Mouse (Mus musculus): Measurements from ENCODE around the gene Calu. TPM values are rescaled to one million over a fixed set of nuclear protein-coding genes. Genes with fewer than 3 reads are reported as not detected.

Calu gene
- total and polyA plus RNA-seq, 3 experiments, result 107 to 161 (median 112) TPM

DNA sequence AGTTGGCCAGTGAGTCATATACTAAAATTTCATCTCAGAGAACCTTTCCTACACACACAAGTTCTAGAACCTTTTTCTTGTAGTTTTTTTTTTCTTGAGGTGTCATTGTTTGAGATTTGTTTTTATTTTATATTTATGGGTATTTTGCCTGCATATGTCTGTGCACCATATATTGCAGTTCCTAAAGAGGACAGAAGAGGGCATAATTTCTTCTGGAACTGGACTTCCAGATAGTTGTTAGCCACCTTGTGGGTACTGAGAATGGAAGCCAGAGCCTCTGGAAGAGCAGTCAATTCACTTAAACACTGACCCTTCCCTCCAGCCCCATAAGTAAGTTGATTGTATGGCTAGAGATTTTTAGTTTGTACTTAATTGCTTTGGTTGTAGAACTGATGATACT, 3.7 kb downstream of the Calu start:
- no peak overlapping the region for H3K27ac ChIP-seq (ENCODE audit: insufficient read depth, low read depth)
- peaks cover 3 to 18% of the 10 kb centered on the region in 2 experiments for H3K36me3 ChIP-seq (replicated peaks in 1 of 2; ENCODE audit: control insufficient read depth in 1 of 2, insufficient read depth in 1 of 2, low read length in 1 of 2)
- TF ChIP-seq CTCF (conservative IDR thresholded peaks at IDR 0.05 in 1 of 2, IDR thresholded peaks at IDR 0.05 in 1 of 2; ENCODE audit: low read depth in 2 of 2, low read length in 2 of 2) (peak; percentile 32 to 46; a peak in 2 of 4 replicates), MAFK (IDR thresholded peaks at IDR 0.05; ENCODE audit: insufficient replicate concordance, low read length) (no peak), MEF2A (IDR thresholded peaks at IDR 0.05; ENCODE audit: borderline replicate concordance, low read depth, low read length) (no peak), SMC3 (IDR thresholded peaks at IDR 0.05; ENCODE audit: low read depth, low read length) (peak; percentile 15; the same call in 1 of the 2 replicates)
- peak; percentile 38 for DNase-seq (ENCODE audit: extremely low read depth)
- in situ Hi-C loops (cut with MboI; ENCODE audit: low pct_ligation_motif_present, low pct_unique_long_range_greater_than_20kb, low sequenced_read_pairs), result no loop called here
- dilution Hi-C loops (cut with MboI; ENCODE audit: extremely low pct_ligation_motif_present, extremely low pct_unique_long_range_greater_than_20kb, low sequenced_read_pairs), result no loop called here
- H3K79me2 ChIP-seq (replicated peaks; ENCODE audit: control insufficient read depth, extremely low read depth, insufficient read depth, poor library complexity, severe bottlenecking), result peaks cover 59% of the 10 kb centered on the region
- no peak overlapping the region for H3K4me3 ChIP-seq (replicated peaks in 1 of 3; ENCODE audit: low read depth in 2 of 3, low read length in 2 of 3, poor library complexity in 1 of 3)
- H3K9ac ChIP-seq (ENCODE audit: insufficient read depth, low read depth), result no peak overlapping the region
- H3K9me3 ChIP-seq (replicated peaks; ENCODE audit: low read length), result no peaks in the 10 kb centered on the region
- H3K4me2 ChIP-seq (ENCODE audit: insufficient read depth, low read depth, poor library complexity, severe bottlenecking), result no peak overlapping the region
- H3K4me1 ChIP-seq (ENCODE audit: control insufficient read depth in 1 of 2, insufficient read depth in 2 of 2), result peaks cover 2 to 19% of the 10 kb centered on the region in 2 experiments; a peak in 2 of 4 replicates
- peaks cover 2% of the 10 kb centered on the region for H3K27me3 ChIP-seq (replicated peaks)

DNA sequence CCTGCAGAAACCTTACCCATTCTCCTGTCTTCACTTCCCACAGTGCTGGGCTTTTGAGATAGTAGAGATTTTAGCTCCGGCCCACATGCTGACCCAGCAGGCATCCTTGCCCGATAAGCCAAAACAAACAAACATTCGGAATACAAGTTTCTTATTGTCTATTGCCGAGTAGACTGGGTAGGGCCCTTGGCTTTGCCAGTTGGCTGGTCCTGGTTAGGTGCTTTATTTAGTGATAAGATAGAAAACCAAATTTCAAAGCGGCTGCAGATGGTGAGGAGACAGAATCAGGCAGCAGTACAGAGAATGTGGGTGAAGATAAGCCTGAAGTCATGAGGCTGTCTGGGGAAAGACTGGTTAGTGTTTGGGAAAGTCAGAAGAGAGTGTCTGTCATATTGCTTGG, 4.9 kb downstream of the Calu start:
- Histone ChIP-seq H3K9ac (ENCODE audit: insufficient read depth, low read depth) (no peak overlapping the region), H3K9me3 (replicated peaks; ENCODE audit: low read length) (no peaks in the 10 kb centered on the region), H3K27me3 (replicated peaks) (no peaks in the 10 kb centered on the region), H3K36me3 (replicated peaks in 1 of 2; ENCODE audit: control insufficient read depth in 1 of 2, insufficient read depth in 1 of 2, low read length in 1 of 2) (peaks cover 8 to 29% of the 10 kb centered on the region in 2 experiments), H3K4me3 (replicated peaks in 1 of 3; ENCODE audit: low read depth in 2 of 3, low read length in 2 of 3, poor library complexity in 1 of 3) (no peak overlapping the region), H3K27ac (ENCODE audit: insufficient read depth, low read depth) (no peak overlapping the region), H3K79me2 (replicated peaks; ENCODE audit: control insufficient read depth, extremely low read depth, insufficient read depth, poor library complexity, severe bottlenecking) (peaks cover 61% of the 10 kb centered on the region), H3K4me2 (ENCODE audit: insufficient read depth, low read depth, poor library complexity, severe bottlenecking) (no peak overlapping the region), H3K4me1 (ENCODE audit: control insufficient read depth in 1 of 2, insufficient read depth in 2 of 2) (peaks cover 2 to 14% of the 10 kb centered on the region in 2 experiments; a peak in 2 of 4 replicates)
- TF ChIP-seq BHLHE40 (IDR thresholded peaks at IDR 0.05; ENCODE audit: low read depth, low read length) (no peak), E2F4 (IDR thresholded peaks at IDR 0.05; ENCODE audit: insufficient replicate concordance, low read depth, low read length) (no peak), CHD2 (IDR thresholded peaks at IDR 0.05; ENCODE audit: low read length) (no peak), EP300 (IDR thresholded peaks at IDR 0.05; ENCODE audit: low read length) (no peak), NRF1 (IDR thresholded peaks at IDR 0.05; ENCODE audit: low read depth, low read length) (no peak), MAX (IDR thresholded peaks at IDR 0.05; ENCODE audit: low read length) (no peak), UBTF (IDR thresholded peaks at IDR 0.05; ENCODE audit: low read depth, low read length) (no peak), MEF2A (IDR thresholded peaks at IDR 0.05; ENCODE audit: borderline replicate concordance, low read depth, low read length) (no peak), ZMIZ1 (IDR thresholded peaks at IDR 0.05; ENCODE audit: low read depth, low read length) (no peak), USF2 (conservative IDR thresholded peaks at IDR 0.05; ENCODE audit: low read depth, low read length) (no peak), RCOR1 (conservative IDR thresholded peaks at IDR 0.05; ENCODE audit: low read depth, low read length) (no peak)
- dilution Hi-C loops (cut with MboI; ENCODE audit: extremely low pct_ligation_motif_present, extremely low pct_unique_long_range_greater_than_20kb, low sequenced_read_pairs), result no loop called here
- no peak for DNase-seq (ENCODE audit: extremely low read depth)
- in situ Hi-C loops (cut with MboI; ENCODE audit: low pct_ligation_motif_present, low pct_unique_long_range_greater_than_20kb, low sequenced_read_pairs), result no loop called here

- Histone ChIP-seq H3K4me1 (ENCODE audit: control insufficient read depth in 1 of 2, insufficient read depth in 2 of 2) (no peaks in the 10 kb centered on the region), H3K9me3 (replicated peaks; ENCODE audit: low read length) (no peaks in the 10 kb centered on the region), H3K4me3 (replicated peaks in 1 of 3; ENCODE audit: low read depth in 2 of 3, low read length in 2 of 3, poor library complexity in 1 of 3) (no peak overlapping the region), H3K9ac (ENCODE audit: insufficient read depth, low read depth) (no peak overlapping the region), H3K36me3 (replicated peaks in 1 of 2; ENCODE audit: control insufficient read depth in 1 of 2, insufficient read depth in 1 of 2, low read length in 1 of 2) (peaks cover 24 to 72% of the 10 kb centered on the region in 2 experiments), H3K79me2 (replicated peaks; ENCODE audit: control insufficient read depth, extremely low read depth, insufficient read depth, poor library complexity, severe bottlenecking) (peaks cover 23% of the 10 kb centered on the region; the same call in 1 of the 2 replicates), H3K4me2 (ENCODE audit: insufficient read depth, low read depth, poor library complexity, severe bottlenecking) (no peak overlapping the region), H3K27ac (ENCODE audit: insufficient read depth, low read depth) (no peak overlapping the region), H3K27me3 (replicated peaks) (no peaks in the 10 kb centered on the region)
- no peak for DNase-seq (ENCODE audit: extremely low read depth)
- dilution Hi-C loops (cut with MboI; ENCODE audit: extremely low pct_ligation_motif_present, extremely low pct_unique_long_range_greater_than_20kb, low sequenced_read_pairs) (no loop called here), in situ Hi-C loops (cut with MboI; ENCODE audit: low pct_ligation_motif_present, low pct_unique_long_range_greater_than_20kb, low sequenced_read_pairs) (no loop called here)
- no peak for TF ChIP-seq JUN (IDR thresholded peaks at IDR 0.05; ENCODE audit: insufficient read depth, low read depth, low read length)
- no peak for TF ChIP-seq MYC (IDR thresholded peaks at IDR 0.05; ENCODE audit: low read depth, low read length)
- no peak for TF ChIP-seq MAFK (IDR thresholded peaks at IDR 0.05; ENCODE audit: insufficient replicate concordance, low read length)
- no peak for TF ChIP-seq NELFE (IDR thresholded peaks at IDR 0.05; ENCODE audit: low read depth, low read length)
- TF ChIP-seq CTCF (conservative IDR thresholded peaks at IDR 0.05 in 1 of 2, IDR thresholded peaks at IDR 0.05 in 1 of 2; ENCODE audit: low read depth in 2 of 2, low read length in 2 of 2), result no peak
- no peak for TF ChIP-seq SIN3A (IDR thresholded peaks at IDR 0.05; ENCODE audit: low read length)
- TF ChIP-seq SMC3 (IDR thresholded peaks at IDR 0.05; ENCODE audit: low read depth, low read length), result no peak
- no peak for TF ChIP-seq USF2 (conservative IDR thresholded peaks at IDR 0.05; ENCODE audit: low read depth, low read length)
- TF ChIP-seq USF1 (IDR thresholded peaks at IDR 0.05; ENCODE audit: low read depth, low read length), result no peak
- TF ChIP-seq CHD1 (IDR thresholded peaks at IDR 0.05; ENCODE audit: low read depth, low read length), result no peak
Observed at GRCm38 (mm10) chr6:29359386-29359785, 11.5 kb downstream of the Calu start.
